Mouse (Mus musculus) midbrain, embryonic 16.5 days (tissue): ENCODE measurements around the gene Ndufab1. TPM values are rescaled to one million over a fixed set of nuclear protein-coding genes. Genes with fewer than 3 reads are reported as not detected.

Experiments
- ATAC-seq: fragments of 200-750 bp; cut with Nextera tagmentation; 2 replicates; pipeline ENCODE4 v1.8.0; 2017; ENCODE audit warnings: moderate TSS enrichment
- H3K27ac ChIP-seq: fragments of 300-500 bp; sonication (generic); 2 replicates; pipeline ENCODE4 v1.5.1; 2014; ENCODE audit warnings: mild to moderate bottlenecking, low read length, mixed read lengths
- H3K27me3 ChIP-seq: fragments of 300-500 bp; sonication (generic); 2 replicates; pipeline ENCODE4 v1.6.1; 2014; ENCODE audit warnings: low read depth, low read length, mixed read lengths; ENCODE audit not compliant: control insufficient read depth, insufficient read depth
- H3K36me3 ChIP-seq: fragments of 300-500 bp; sonication (generic); 2 replicates; pipeline ENCODE4 v1.6.1; 2014; ENCODE audit warnings: mild to moderate bottlenecking, low read length, moderate library complexity, mixed read lengths; ENCODE audit not compliant: control insufficient read depth, insufficient read depth
- H3K4me1 ChIP-seq: fragments of 300-500 bp; sonication (generic); 2 replicates; pipeline ENCODE4 v1.6.1; 2014; ENCODE audit warnings: mild to moderate bottlenecking, low read length, mixed read lengths; ENCODE audit not compliant: control insufficient read depth, insufficient read depth
- H3K4me2 ChIP-seq: fragments of 300-500 bp; sonication (generic); 2 replicates; pipeline ENCODE4 v1.6.1; 2014; ENCODE audit warnings: mild to moderate bottlenecking, low read length, mixed read lengths
- H3K4me3 ChIP-seq: fragments of 300-500 bp; sonication (generic); 2 replicates; pipeline ENCODE4 v1.5.1; 2014; ENCODE audit warnings: low read depth, mild to moderate bottlenecking, low read length, moderate library complexity, mixed read lengths
- H3K9ac ChIP-seq: fragments of 300-500 bp; sonication (generic); 2 replicates; pipeline ENCODE4 v1.6.1; 2014; ENCODE audit warnings: low read depth, low read length, mixed read lengths
- H3K9me3 ChIP-seq: fragments of 300-500 bp; sonication (generic); replicated peaks from 2 replicates; pipeline ENCODE4 v1.6.1; 2014; ENCODE audit warnings: mild to moderate bottlenecking, low read length, mixed read lengths; ENCODE audit not compliant: control insufficient read depth, poor library complexity, severe bottlenecking
- WGBS: fragments of 180-500 bp; shearing (Covaris S2); extraction: QIAGEN DNeasy Blood & Tissue Kit; methylation state at CpG from one replicate; pipeline ENCODE4 v1.1.7; 2014; 5-methylcytosine and 5-hydroxymethylcytosine counted together
- polyA plus RNA-seq: library from polyadenylated mRNA; unstranded; fragments of >200 nt; fragmentation: Nextera tagmentation; extraction: Ambion mirVana; gene quantifications from 2 replicates; pipeline ENCODE4 v1.2.1, GENCODE M21; 2015

Gene Ndufab1
- polyA plus RNA-seq, 1 experiment from 2014 or later = 601 TPM

GRCm38 (mm10) chr7:122050834-122051233 is 50.9 kb downstream of the Ndufab1 start:
- no peak overlapping the region for H3K27ac ChIP-seq
- no peak overlapping the region for H3K4me2 ChIP-seq
- no peak for ATAC-seq
- no peaks in the 10 kb centered on the region for H3K9me3 ChIP-seq
- H3K4me1 ChIP-seq = no peaks in the 10 kb centered on the region
- H3K9ac ChIP-seq = no peak overlapping the region
- H3K4me3 ChIP-seq = no peak overlapping the region
- H3K36me3 ChIP-seq = peaks cover 18% of the 10 kb centered on the region
- 100% methylated on average over 1 of the region's 1 CpGs for WGBS
- no peaks in the 10 kb centered on the region for H3K27me3 ChIP-seq

- Histone ChIP-seq H3K4me3 (no peak overlapping the region), H3K27me3 (no peaks in the 10 kb centered on the region), H3K4me1 (no peaks in the 10 kb centered on the region), H3K9me3 (no peaks in the 10 kb centered on the region), H3K36me3 (peaks cover 21% of the 10 kb centered on the region), H3K9ac (no peak overlapping the region), H3K27ac (no peak overlapping the region), H3K4me2 (no peak overlapping the region)
- ATAC-seq = no peak
- WGBS = 97% methylated on average over 9 of the region's 9 CpGs
Observed at GRCm38 (mm10) chr7:122048191-122048590, 53.5 kb downstream of the Ndufab1 start.

GRCm38 (mm10) chr7:122046813-122047212 is 54.9 kb downstream of the Ndufab1 start:
- no peak for ATAC-seq
- no peaks in the 10 kb centered on the region for H3K27me3 ChIP-seq
- H3K4me1 ChIP-seq = no peaks in the 10 kb centered on the region
- H3K27ac ChIP-seq = no peak overlapping the region
- H3K9me3 ChIP-seq = no peaks in the 10 kb centered on the region
- peaks cover 21% of the 10 kb centered on the region for H3K36me3 ChIP-seq
- 93% methylated on average over 2 of the region's 2 CpGs for WGBS
- no peak overlapping the region for H3K4me3 ChIP-seq
- H3K9ac ChIP-seq = no peak overlapping the region
- H3K4me2 ChIP-seq = no peak overlapping the region

- 93% methylated on average over 1 of the region's 1 CpGs for WGBS
- no peak overlapping the region for H3K4me2 ChIP-seq
- H3K9ac ChIP-seq = no peak overlapping the region
- no peak for ATAC-seq
- H3K27me3 ChIP-seq = no peaks in the 10 kb centered on the region
- H3K4me1 ChIP-seq = no peaks in the 10 kb centered on the region
- no peak overlapping the region for H3K4me3 ChIP-seq
- no peaks in the 10 kb centered on the region for H3K9me3 ChIP-seq
- H3K36me3 ChIP-seq = peaks cover 21% of the 10 kb centered on the region
- H3K27ac ChIP-seq = no peak overlapping the region
Observed at GRCm38 (mm10) chr7:122045711-122046110, 56.0 kb downstream of the Ndufab1 start.

- H3K4me2 ChIP-seq = no peak overlapping the region
- no peak overlapping the region for H3K27ac ChIP-seq
- no peak for ATAC-seq
- 91% methylated on average over 4 of the region's 4 CpGs for WGBS
- H3K9ac ChIP-seq = no peak overlapping the region
- no peaks in the 10 kb centered on the region for H3K27me3 ChIP-seq
- no peaks in the 10 kb centered on the region for H3K4me1 ChIP-seq
- H3K36me3 ChIP-seq = peaks cover 21% of the 10 kb centered on the region
- H3K4me3 ChIP-seq = no peak overlapping the region
- no peaks in the 10 kb centered on the region for H3K9me3 ChIP-seq
Observed at GRCm38 (mm10) chr7:122045181-122045634, 56.5 kb downstream of the Ndufab1 start.

GRCm38 (mm10) chr7:122044106-122044505 is 57.6 kb downstream of the Ndufab1 start:
- Histone ChIP-seq H3K4me1 (no peaks in the 10 kb centered on the region), H3K27me3 (no peaks in the 10 kb centered on the region), H3K4me3 (no peak overlapping the region), H3K4me2 (no peak overlapping the region), H3K36me3 (peaks cover 23% of the 10 kb centered on the region), H3K9ac (no peak overlapping the region), H3K27ac (no peak overlapping the region), H3K9me3 (no peaks in the 10 kb centered on the region)
- 90% methylated on average over 8 of the region's 8 CpGs for WGBS
- ATAC-seq = no peak

Other genes with a start within 250 kb of the Ndufab1 start
- gene Scnn1b, start 236.8 kb downstream of the Ndufab1 start, polyA plus RNA-seq = 0.07 and 0.49 TPM in 2 replicates
- gene Cog7, start 120.2 kb downstream of the Ndufab1 start, polyA plus RNA-seq = 26.0 and 29.1 TPM in 2 replicates
- 50.5 and 58.6 TPM in 2 replicates for gene Gga2, start 80.7 kb downstream of the Ndufab1 start, polyA plus RNA-seq
- 75.7 and 81.6 TPM in 2 replicates for gene Ubfd1, start 34.7 kb downstream of the Ndufab1 start, polyA plus RNA-seq
- gene Ears2, start 34.6 kb downstream of the Ndufab1 start, polyA plus RNA-seq = 8.9 and 9.4 TPM in 2 replicates
- gene Palb2, start 31.1 kb upstream of the Ndufab1 start, polyA plus RNA-seq = 4.0 and 5.5 TPM in 2 replicates
- gene Dctn5, start 31.2 kb upstream of the Ndufab1 start, polyA plus RNA-seq = 163 and 169 TPM in 2 replicates
- 11.9 and 15.1 TPM in 2 replicates for gene Plk1, start 57.6 kb upstream of the Ndufab1 start, polyA plus RNA-seq
- gene Ern2, start 84.3 kb upstream of the Ndufab1 start, polyA plus RNA-seq = 1.7 and 2.2 TPM in 2 replicates
- 0.89 and 1.0 TPM in 2 replicates for gene Chp2, start 117.6 kb upstream of the Ndufab1 start, polyA plus RNA-seq
- gene Prkcb, start 186.9 kb upstream of the Ndufab1 start, polyA plus RNA-seq = 116 and 148 TPM in 2 replicates